Mouse (Mus musculus) retina, adult 2 months (tissue): Measurements from ENCODE around the gene Gm47955.
"Not testable (repeated sequence)": the region's sequence is repeated elsewhere in the genome, so short reads cannot be mapped to it uniquely, and the experiment has no call there.

Source experiments
- DNase-seq: peaks from one replicate; pipeline ENCODE4 v3.0.0-alpha.2; 2012; ENCODE audit warnings: low read depth, low spot score

Gene Gm47955

DNA sequence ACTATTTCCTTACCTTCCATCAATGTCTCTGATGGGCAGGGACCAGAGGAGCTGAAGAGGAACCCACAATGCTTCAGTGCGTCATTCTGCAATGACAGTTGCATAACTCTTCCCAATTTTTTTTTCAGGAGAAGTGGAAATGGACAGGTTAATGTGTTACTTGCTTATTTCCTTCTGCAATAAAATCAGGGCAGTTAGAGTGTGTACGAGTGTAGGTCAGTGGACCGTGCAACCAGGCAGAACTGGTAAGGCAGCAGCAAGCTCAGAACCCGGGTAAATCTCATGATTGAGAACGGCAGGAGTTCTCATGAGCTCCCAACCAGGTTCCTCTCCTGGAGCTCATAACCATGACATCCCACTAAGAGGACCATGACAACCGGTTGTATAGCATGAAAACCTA is 32.0 kb downstream of the Gm47955 start:
- no peak for DNase-seq

DNA sequence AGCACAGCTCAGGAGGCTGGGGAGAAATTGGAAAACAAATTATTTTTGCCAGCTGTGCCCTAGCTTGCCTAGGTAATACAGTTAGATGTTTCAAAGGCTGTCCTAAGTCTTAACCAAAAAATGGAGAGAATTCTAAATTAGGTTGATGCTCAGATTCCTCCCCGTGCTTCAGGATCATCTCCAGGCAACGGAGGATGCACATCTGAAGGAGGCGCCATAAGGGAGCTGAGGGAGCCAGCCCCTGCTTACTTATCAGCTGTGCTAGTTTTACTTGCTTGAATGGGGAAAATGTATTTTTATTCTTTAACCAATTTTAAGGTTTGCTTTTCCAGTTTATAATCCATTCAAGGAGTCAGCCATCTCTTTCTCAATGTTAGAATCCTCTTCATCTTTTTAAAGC is 33.9 kb downstream of the Gm47955 start:
- DNase-seq, result no peak

DNA sequence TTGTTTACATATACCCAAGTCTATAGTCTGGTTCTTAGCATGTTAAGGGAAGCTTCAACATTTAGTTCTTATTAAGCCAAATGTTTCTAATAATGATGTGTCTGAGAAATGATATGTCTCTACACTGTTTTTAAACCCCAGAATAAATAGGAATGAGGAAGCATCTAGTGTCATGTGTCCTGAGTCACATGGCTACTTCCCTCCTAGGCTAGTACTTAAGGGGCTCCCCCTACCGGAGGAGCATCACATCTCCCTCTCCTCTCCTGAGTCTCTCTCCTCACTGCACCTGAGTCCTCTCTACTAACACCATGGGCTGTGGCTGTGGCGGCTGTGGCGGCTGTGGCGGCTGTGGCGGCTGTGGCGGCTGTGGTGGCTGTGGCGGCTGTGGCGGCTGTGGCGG is 40.2 kb downstream of the Gm47955 start, which contains the start of gene Gm47959:
Gene Gm47959 (plus strand): TSS at position 243 of the 400 bp plus-strand sequence.
- DNase-seq, result not testable (repeated sequence)

DNA sequence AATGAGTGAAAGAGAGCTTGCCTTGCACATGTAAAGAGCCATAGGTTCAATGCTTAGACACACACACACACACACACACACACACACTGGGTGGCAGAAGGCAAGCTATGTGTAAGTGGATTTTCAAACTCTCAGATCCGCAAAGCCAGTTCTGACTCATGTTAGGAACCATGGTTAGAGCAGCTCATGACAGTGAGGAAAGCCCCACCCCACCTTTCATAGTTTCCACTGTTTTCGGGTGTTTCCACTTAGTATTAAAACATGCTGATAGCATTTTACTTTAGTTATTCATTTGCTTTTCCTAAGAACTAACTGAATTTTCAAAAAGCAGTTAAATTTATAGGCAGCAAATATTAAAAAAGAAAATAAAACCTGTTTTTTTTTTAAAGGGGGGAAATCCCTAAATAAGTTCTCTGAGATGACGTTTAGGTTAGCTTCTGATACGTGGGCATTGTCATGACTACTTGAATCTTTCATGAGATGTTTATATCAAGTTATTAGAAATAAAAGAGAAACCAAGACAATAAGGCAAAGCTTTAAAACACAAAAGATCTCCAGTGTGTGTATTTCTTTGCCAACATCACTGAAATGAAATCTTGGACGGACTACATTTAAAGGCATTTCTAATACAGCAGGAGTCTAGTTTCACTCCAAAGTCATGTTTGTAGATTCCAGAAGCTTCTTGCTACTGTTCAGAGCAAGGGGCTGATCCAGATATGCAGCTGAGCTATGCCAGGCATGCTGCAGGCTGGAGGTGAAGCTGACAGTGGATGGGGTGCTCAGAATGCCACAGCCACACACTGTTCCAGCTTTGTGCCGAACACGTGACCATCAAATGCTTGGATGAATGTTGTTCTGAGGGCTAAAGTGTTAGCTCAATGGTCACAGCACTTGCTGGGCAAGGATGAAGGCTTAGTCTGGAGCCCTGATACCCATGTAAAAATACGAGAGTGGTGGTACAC is 46.4 kb downstream of the Gm47955 start:
- no peak for DNase-seq

DNA sequence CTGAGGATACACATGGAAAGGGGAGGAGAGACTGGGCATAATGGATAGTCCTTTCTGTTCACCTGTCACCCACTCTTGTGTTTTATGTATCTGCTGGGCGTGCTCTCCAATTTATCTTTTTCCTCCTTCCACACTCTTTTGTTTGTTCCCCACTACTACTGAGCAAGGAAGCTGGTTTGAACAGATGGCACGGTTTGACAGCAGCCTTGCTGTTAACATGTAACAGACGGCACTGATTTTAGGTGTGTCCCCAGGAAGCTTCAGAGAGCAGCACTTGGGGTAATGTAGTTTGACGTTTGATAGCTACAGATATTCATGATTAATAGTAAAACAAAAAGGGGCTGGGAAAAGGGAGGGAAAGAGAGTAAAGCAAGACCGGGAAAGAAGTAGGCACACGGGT is 47.4 kb downstream of the Gm47955 start:
- no peak for DNase-seq
